Comparison of ENCODE assay signal across 8 mouse cellular contexts in the genomic region with DNA sequence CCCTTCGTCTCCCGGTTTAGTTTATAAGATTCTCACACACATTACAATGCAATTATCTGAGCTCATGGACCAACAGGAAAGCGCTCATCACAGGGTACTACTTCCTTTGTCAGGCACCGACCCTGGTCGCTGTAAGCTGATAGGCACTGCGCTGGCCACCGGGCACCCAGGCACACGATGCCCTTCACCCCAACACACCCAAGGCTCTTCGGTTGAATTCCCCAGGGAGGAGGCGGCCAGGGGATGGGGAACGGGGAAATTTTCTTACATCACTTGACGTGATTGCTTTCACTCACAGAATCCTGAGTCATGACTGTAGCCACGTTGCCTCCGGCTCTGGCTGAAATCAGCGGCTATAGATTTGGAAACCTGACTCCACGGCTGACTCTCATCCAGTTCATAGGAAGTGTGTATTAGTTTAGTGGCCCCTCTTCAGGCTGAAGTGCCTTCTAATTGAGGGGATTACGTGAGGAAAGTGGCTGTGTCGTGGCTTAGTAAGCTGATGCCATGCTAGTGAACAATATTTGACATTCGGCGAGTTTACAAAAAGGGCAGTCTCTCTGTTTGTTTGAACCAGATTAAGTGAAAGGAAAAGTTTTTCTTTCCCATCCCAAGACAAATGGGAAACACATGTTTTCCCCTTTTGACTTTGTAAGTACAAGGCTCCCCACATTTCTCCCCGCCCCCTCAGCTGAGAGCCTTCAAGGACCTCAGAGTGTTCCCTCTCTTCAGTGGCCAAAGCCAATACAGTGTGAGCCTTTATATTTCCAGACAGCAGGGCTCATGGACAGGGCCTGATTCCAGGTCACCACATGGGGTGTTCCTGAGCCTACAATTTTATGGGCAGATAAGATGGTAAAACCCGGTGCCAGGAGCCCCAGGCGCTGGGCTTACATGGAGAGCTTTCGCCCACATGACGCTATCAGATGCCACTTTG. TPM values are rescaled to one million over a fixed set of nuclear protein-coding genes. Genes with fewer than 3 reads are reported as not detected.
DNase-seq lines count a peak whose midpoint lies in the region; ATAC-seq and TF ChIP-seq lines count a peak whose summit lies in the region.

No protein-coding gene starts in this region.

- H3K27ac ChIP-seq in ES-E14 (ENCODE audit: insufficient read depth, low read depth, low read length, poor library complexity, severe bottlenecking): 0 out of 2 replicates have a peak overlapping the region, but pooled peaks have one; percentile 17
- no peak overlapping the region for H3K27ac ChIP-seq in forebrain, embryonic 14.5 days (ENCODE audit: low read depth, low read length)
- peak overlapping the region; percentile 91 for H3K27ac ChIP-seq in limb, embryonic 12.5 days
- peak overlapping the region; percentile 62 for H3K27ac ChIP-seq in stomach, embryonic 14.5 days (ENCODE audit: low read length)

- H3K9ac ChIP-seq in ES-E14 (ENCODE audit: insufficient read depth, low read depth, low read length, poor library complexity, severe bottlenecking): peak overlapping the region; percentile 48; the same call in 1 of the 2 replicates
- H3K9ac ChIP-seq in forebrain, embryonic 14.5 days (ENCODE audit: low read length): no peak overlapping the region
- H3K9ac ChIP-seq in limb, embryonic 12.5 days (replicated peaks): peak overlapping the region; percentile 40; the same call in 1 of the 2 replicates
- H3K9ac ChIP-seq in stomach, embryonic 14.5 days (replicated peaks; ENCODE audit: low read depth, low read length): no peak overlapping the region

- H3K36me3 ChIP-seq in ES-E14 (ENCODE audit: control insufficient read depth, insufficient read depth, low read length, poor library complexity, severe bottlenecking): no peaks in the 10 kb centered on the region
- no peaks in the 10 kb centered on the region for H3K36me3 ChIP-seq in forebrain, embryonic 14.5 days (ENCODE audit: control insufficient read depth, insufficient read depth, low read length)
- H3K36me3 ChIP-seq in limb, embryonic 12.5 days: no peaks in the 10 kb centered on the region
- no peaks in the 10 kb centered on the region for H3K36me3 ChIP-seq in stomach, embryonic 14.5 days (ENCODE audit: control insufficient read depth, insufficient read depth, low read length)

- no peak for ATAC-seq in forebrain, embryonic 14.5 days
- peak; percentile 79 for ATAC-seq in limb, embryonic 12.5 days (ENCODE audit: insufficient number of reproducible peaks, insufficient read depth, low FRiP score, low TSS enrichment, low read depth)
- ATAC-seq in stomach, embryonic 14.5 days (ENCODE audit: insufficient number of reproducible peaks, insufficient read depth, low FRiP score, low read depth): no peak

- H3K4me1 ChIP-seq in ES-E14 (ENCODE audit: control insufficient read depth in 2 of 2, insufficient read depth in 2 of 2, low read length in 2 of 2, poor library complexity in 1 of 2): peaks cover 4 to 29% of the 10 kb centered on the region in 2 experiments; a peak in 3 of 4 replicates
- no peaks in the 10 kb centered on the region for H3K4me1 ChIP-seq in forebrain, embryonic 14.5 days (ENCODE audit: control insufficient read depth, insufficient read depth, low read length)
- H3K4me1 ChIP-seq in limb, embryonic 12.5 days (replicated peaks): peaks cover 23% of the 10 kb centered on the region
- H3K4me1 ChIP-seq in stomach, embryonic 14.5 days (ENCODE audit: control insufficient read depth, insufficient read depth, low read length): peaks cover 7% of the 10 kb centered on the region

- in situ Hi-C loops in ES-E14 (cut with MboI; ENCODE audit: low sequenced_read_pairs in 2 of 2, unreplicated experiment in 2 of 2): no loop called here

- WGBS in forebrain, embryonic 14.5 days: 45% methylated on average over 25 of the region's 25 CpGs
- WGBS in limb, embryonic 12.5 days: 17% methylated on average over 25 of the region's 25 CpGs
- WGBS in stomach, embryonic 14.5 days: 32% methylated on average over 25 of the region's 25 CpGs

- peak; percentile 52 for DNase-seq in gastrocnemius, adult 18-20 months (ENCODE audit: low spot score)
- no peak for DNase-seq in gastrocnemius, postnatal 10 days
- no peak for DNase-seq in ES-E14 (ENCODE audit: low read depth, low spot score)
- DNase-seq in forebrain, embryonic 14.5 days (ENCODE audit: low spot score): peak; percentile 30
- DNase-seq in thymus, postnatal 0 days (ENCODE audit: low spot score): no peak
- DNase-seq in urinary bladder, postnatal 36 days (ENCODE audit: low spot score in 2 of 2): no peak

- no peaks in the 10 kb centered on the region for H3K9me3 ChIP-seq in ES-E14 (ENCODE audit: control insufficient read depth, insufficient read depth, low read depth, low read length)
- no peaks in the 10 kb centered on the region for H3K9me3 ChIP-seq in forebrain, embryonic 14.5 days (replicated peaks; ENCODE audit: control insufficient read depth, low read length)
- no peaks in the 10 kb centered on the region for H3K9me3 ChIP-seq in limb, embryonic 12.5 days
- no peaks in the 10 kb centered on the region for H3K9me3 ChIP-seq in stomach, embryonic 14.5 days (ENCODE audit: control insufficient read depth, low read depth, low read length)

- H3K4me2 ChIP-seq in forebrain, embryonic 14.5 days (ENCODE audit: low read length): peak overlapping the region; percentile 6; the same call in 1 of the 2 replicates
- H3K4me2 ChIP-seq in limb, embryonic 12.5 days: peak overlapping the region; percentile 51
- no peak overlapping the region for H3K4me2 ChIP-seq in stomach, embryonic 14.5 days (replicated peaks; ENCODE audit: low read depth, low read length)

- peak overlapping the region in 1 of 2 experiments; percentile 15; a peak in 1 of 4 replicates for H3K4me3 ChIP-seq in ES-E14 (ENCODE audit: insufficient read depth in 1 of 2, low read depth in 1 of 2, low read length in 2 of 2, poor library complexity in 1 of 2, severe bottlenecking in 1 of 2)
- H3K4me3 ChIP-seq in forebrain, embryonic 14.5 days (ENCODE audit: low read depth, low read length): no peak overlapping the region
- peak overlapping the region; percentile 17 for H3K4me3 ChIP-seq in limb, embryonic 12.5 days (replicated peaks)
- H3K4me3 ChIP-seq in stomach, embryonic 14.5 days (ENCODE audit: low read depth, low read length): no peak overlapping the region

- H3K27me3 ChIP-seq in forebrain, embryonic 14.5 days (replicated peaks; ENCODE audit: control insufficient read depth, insufficient read depth, low read length): no peaks in the 10 kb centered on the region
- H3K27me3 ChIP-seq in limb, embryonic 12.5 days: no peaks in the 10 kb centered on the region
- H3K27me3 ChIP-seq in stomach, embryonic 14.5 days (ENCODE audit: control insufficient read depth, insufficient read depth, low read length): no peaks in the 10 kb centered on the region

TF ChIP-seq in ES-E14, 5 proteins besides CTCF, POLR2A, EP300 and RAD21:
- TF ChIP-seq CHD2 (IDR thresholded peaks at IDR 0.05; ENCODE audit: low read depth, low read length) (no peak), ZC3H11A (IDR thresholded peaks at IDR 0.05; ENCODE audit: borderline replicate concordance, low read depth, low read length) (no peak), ZNF384 (IDR thresholded peaks at IDR 0.05; ENCODE audit: low read depth, low read length) (no peak), MAFK (IDR thresholded peaks at IDR 0.05; ENCODE audit: insufficient read depth, low read depth, low read length) (no peak), HCFC1 (IDR thresholded peaks at IDR 0.05; ENCODE audit: borderline replicate concordance, insufficient read depth, low read length) (no peak)

RNA-seq across cellular contexts. Expression of a gene that starts 51.4 kb away (rescaled TPM):
- total RNA-seq in gastrocnemius, adult 18-20 months (2021): under 1 TPM; 0.11 to 0.21 TPM
- under 1 TPM; 0.47 to 0.77 TPM for total RNA-seq in gastrocnemius, postnatal 10 days (2021)
- 6.6 and 7.9 TPM in 2 replicates for total RNA-seq in ES-E14 (2012; rRNA removed)
- not detected in 2 replicates for polyA plus RNA-seq in forebrain, embryonic 14.5 days (2014; fragmentation: Nextera tagmentation; extraction: Ambion mirVana)
- 0.05 and 0.06 TPM in 2 replicates for polyA plus RNA-seq in limb, embryonic 12.5 days (2016; fragmentation: Nextera tagmentation; extraction: Ambion mirVana)
- polyA plus RNA-seq in stomach, embryonic 14.5 days (2014; fragmentation: Nextera tagmentation; extraction: Ambion mirVana): 0.30 and 0.32 TPM in 2 replicates
- 0.49 and 0.65 TPM in 2 replicates for polyA plus RNA-seq in thymus, postnatal 0 days (2015; fragmentation: Nextera tagmentation; extraction: Ambion mirVana)

Comparison
In these comparisons a context has a peak if more than half of its experiments do, and no peak if none do; other contexts are left out.
1. DNase-seq: peak in gastrocnemius, adult 18-20 months (single experiment) and forebrain, embryonic 14.5 days (single experiment); none in gastrocnemius, postnatal 10 days (single experiment), ES-E14 (single experiment), thymus, postnatal 0 days (single experiment) and urinary bladder, postnatal 36 days (0 of 2).
2. H3K9ac ChIP-seq: peak in ES-E14 (single experiment) and limb, embryonic 12.5 days (single experiment); none in forebrain, embryonic 14.5 days (single experiment) and stomach, embryonic 14.5 days (single experiment).